Mouse (Mus musculus) C2C12 (cell line): ENCODE results near the gene Fbxl17.

Experiments
- CEBPB ChIP-seq: IDR thresholded peaks from one replicate; pipeline ENCODE4 v1.6.1; 2011; ENCODE audit warnings: low read depth, mild to moderate bottlenecking, control low read depth, moderate library complexity
- CTCF ChIP-seq: IDR thresholded peaks from one replicate; pipeline ENCODE4 v1.5.1; 2011; ENCODE audit not compliant: control insufficient read depth, insufficient read depth, insufficient read length
- MYOD1 ChIP-seq: IDR thresholded peaks from one replicate; pipeline ENCODE4 v1.6.1; 2011; ENCODE audit warnings: low read depth; ENCODE audit not compliant: control insufficient read depth, insufficient read length
- MYOG ChIP-seq: IDR thresholded peaks from one replicate; pipeline ENCODE4 v1.6.1; 2011; ENCODE audit not compliant: control insufficient read depth, insufficient read length; ENCODE audit errors: extremely low read depth
- USF1 ChIP-seq: IDR thresholded peaks from one replicate; pipeline ENCODE4 v1.6.1; 2011; ENCODE audit warnings: low read depth, mild to moderate bottlenecking, control low read depth, moderate library complexity

DNA sequence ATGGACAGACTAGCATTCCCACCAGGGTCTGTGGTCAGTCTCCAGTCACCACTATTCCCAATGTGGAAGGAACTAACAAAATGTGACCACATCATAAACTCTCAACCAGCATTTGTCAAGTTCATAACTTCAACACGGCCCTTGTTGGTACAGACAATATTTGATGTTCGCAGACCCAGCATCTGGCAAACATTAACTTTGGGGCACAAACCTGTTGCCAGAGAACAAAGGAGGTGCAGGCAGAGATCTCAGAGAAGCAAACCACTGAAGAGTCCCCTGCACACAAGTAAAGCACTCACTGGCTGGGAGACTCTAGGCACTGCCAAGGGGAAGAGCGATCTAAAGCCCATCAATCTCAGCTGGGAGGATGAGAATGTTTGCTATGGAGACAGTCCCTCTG lies 204.9 kb downstream of the Fbxl17 start:
- TF ChIP-seq CTCF = no peak
- TF ChIP-seq CEBPB = no peak
- no peak for TF ChIP-seq USF1
- TF ChIP-seq MYOD1 = no peak
- no peak for TF ChIP-seq MYOG
